Mouse (Mus musculus): ENCODE measurements around the gene Dlgap4.

Gene Dlgap4

GRCm38 (mm10) chr2:156803698-156804372 lies 190.3 kb downstream of the Dlgap4 start:
- no peak for DNase-seq (ENCODE audit: low read depth, low spot score)

GRCm38 (mm10) chr2:156804589-156804988 lies 191.1 kb downstream of the Dlgap4 start:
- no peak for DNase-seq (ENCODE audit: low read depth, low spot score)

- no peak for DNase-seq (ENCODE audit: low read depth, low spot score)
Observed at GRCm38 (mm10) chr2:156806886-156807285, 193.4 kb downstream of the Dlgap4 start.

GRCm38 (mm10) chr2:156809579-156809978 lies 196.1 kb downstream of the Dlgap4 start:
- DNase-seq (ENCODE audit: low read depth, low spot score): peak; percentile 18

- no peak for DNase-seq (ENCODE audit: low read depth, low spot score)
Observed at GRCm38 (mm10) chr2:156810716-156811115, 197.2 kb downstream of the Dlgap4 start.

GRCm38 (mm10) chr2:156811556-156811955 lies 198.1 kb downstream of the Dlgap4 start:
- no peak for DNase-seq (ENCODE audit: low read depth, low spot score)
